Mouse (Mus musculus): ENCODE measurements around the gene Ctnnal1. TPM values are rescaled to one million over a fixed set of nuclear protein-coding genes. Genes with fewer than 3 reads are reported as not detected.
"Not testable (repeated sequence)": the region's sequence is repeated elsewhere in the genome, so short reads cannot be mapped to it uniquely, and the experiment has no call there.

Gene Ctnnal1
- 10 to 100 TPM in 1 of 2 experiments, 1 to 10 TPM in 1; 9.2 to 10.0 TPM for total RNA-seq (2021)
- long read RNA-seq, experiment 1, transcript Ctnnal1-201 (19 exons, 3,664 nt): major isoform, 20 of 21 reads
- long read RNA-seq, experiment 1, partial matches to known transcripts: 0 of 21 reads
- long read RNA-seq, experiment 1, other reads (novel, unspliced or antisense): 1 of 21 reads
- long read RNA-seq, experiment 2, transcript Ctnnal1-201 (19 exons, 3,664 nt): major isoform, 10 of 13 reads
- long read RNA-seq, experiment 2, partial matches to known transcripts: 1 of 13 reads
- long read RNA-seq, experiment 2, other reads (novel, unspliced or antisense): 2 of 13 reads

DNA sequence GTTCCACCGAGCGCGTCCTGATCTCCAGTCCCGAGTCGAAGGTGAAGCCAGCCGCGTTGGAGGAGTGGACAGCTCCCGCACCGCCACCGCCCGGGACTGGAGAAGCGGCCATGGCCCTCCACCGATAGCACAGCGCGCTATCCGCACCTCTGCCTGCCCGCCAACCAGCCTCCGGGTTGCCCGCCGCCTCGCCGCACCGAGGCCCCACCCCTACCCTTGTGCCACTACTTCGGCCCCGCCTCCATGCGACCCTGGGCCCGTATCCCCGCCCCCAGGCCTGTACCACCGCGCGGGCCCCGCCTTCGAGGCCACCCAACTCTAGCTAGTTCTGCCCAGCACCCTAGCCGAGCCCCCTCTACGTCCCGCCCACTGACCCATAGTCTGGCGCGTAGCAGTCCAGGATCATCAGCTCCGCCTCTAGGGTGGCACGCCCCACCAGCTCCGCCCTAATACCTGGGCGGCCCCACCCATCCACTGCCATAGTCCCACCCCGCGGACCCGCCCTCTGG lies at the start of gene Ctnnal1:
Gene Ctnnal1 (minus strand): TSS at position 186 of the 509 bp plus-strand sequence.
- peak; percentile 87 for DNase-seq (ENCODE audit: low spot score)

DNA sequence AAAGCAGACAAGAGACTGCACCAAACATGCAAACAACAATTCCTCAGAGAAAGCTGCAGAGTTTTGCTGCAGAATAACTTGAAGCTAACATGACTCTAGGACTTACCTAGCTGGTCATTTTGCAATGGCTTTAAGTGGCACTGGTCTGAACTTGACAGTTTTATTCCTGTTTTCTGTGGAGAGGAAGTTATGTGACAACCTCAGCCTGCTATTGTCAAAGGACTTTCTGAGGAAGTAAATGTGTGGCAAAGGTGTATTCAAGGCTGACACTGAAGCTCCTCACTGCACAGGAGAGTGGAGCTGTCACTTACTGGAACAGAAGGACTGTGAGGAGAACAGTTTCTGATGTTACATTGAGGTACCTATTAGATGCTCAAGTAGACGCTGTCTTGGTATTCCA lies 49.8 kb upstream of the Ctnnal1 start:
- DNase-seq (ENCODE audit: low spot score): no peak

GRCm38 (mm10) chr4:56914338-56914737 lies 49.4 kb upstream of the Ctnnal1 start:
- no peak for DNase-seq (ENCODE audit: low spot score)

GRCm38 (mm10) chr4:56912382-56913001 lies 47.5 kb upstream of the Ctnnal1 start:
- no peak for DNase-seq (ENCODE audit: low spot score)

GRCm38 (mm10) chr4:56909568-56909967 lies 44.6 kb upstream of the Ctnnal1 start:
- no peak for DNase-seq (ENCODE audit: low spot score)

DNA sequence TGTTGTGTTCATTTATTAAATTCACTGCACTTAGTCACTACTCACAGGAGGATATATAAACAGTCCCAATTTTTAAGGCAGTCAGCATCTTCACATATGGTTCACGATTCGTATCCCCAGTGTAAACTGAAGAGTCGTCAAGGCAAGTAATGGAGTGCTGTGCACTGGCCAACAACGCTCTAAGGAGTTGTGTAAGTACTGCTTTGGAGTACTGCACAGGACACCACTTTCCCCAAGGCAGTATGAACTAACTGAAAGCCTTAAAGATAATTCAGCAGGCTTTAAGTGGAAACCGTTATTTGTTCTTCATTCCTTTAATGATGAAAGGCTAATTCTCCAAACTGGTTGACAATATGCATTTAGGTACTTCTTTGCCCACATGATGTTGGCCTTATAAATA lies 42.7 kb upstream of the Ctnnal1 start:
- DNase-seq (ENCODE audit: low spot score): no peak

DNA sequence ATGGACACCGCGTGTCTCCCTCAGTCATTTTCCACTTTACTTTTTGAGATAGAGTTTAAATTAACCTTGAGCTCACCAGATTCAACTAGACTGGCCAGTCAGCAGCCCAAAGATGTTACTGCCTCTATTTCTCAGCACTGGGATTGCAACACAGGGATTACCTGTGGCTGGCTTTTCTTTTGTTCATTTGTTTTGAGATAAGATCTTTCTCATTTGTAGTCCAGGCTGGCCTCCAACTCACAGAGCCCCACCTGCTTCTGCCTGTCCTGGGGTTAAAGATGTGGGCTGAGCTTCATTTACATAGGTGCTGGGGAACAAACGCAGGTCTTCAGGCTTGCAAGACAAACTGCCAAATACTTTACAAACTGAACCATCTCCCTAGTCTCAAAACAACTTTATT lies 41.9 kb upstream of the Ctnnal1 start:
- no peak for DNase-seq (ENCODE audit: low spot score)

DNA sequence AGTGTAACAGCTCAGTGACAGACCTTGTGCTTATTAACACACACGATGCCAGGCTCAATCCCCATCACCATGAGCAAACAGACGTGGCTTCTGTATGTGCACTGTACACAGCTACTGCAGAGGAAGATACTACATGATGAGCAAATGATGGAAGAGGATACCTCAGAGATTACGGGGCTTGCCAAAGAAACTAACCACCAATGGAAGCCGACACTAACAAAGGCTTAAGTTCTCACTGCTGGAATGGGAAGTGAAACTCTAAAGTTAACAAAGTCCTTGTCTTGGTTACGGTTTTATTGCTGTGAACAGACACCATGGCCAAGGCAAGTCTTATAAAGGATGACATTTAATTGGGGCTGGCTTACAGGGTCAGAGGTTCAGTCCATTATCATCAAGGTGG lies 40.5 kb upstream of the Ctnnal1 start:
- no peak for DNase-seq (ENCODE audit: low spot score)

DNA sequence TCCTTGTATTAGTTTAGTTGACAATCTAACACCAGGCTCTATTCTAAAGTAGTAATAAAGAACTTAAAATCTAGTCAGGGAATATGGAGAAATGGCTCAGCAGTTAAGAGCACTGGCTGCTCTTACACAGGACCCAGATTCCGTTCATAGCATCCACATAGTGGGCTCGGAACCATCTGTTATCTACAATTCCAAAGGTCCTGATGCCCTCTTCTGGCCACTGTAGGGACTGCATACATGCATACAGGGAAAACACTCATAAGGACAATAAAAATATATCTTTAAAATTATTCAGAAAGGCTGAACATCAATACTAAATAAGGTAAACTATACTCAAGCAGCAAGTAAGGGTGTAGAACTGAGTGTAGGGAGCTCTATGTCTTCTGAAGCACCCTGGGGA lies 36.7 kb upstream of the Ctnnal1 start:
- DNase-seq (ENCODE audit: low spot score): no peak

DNA sequence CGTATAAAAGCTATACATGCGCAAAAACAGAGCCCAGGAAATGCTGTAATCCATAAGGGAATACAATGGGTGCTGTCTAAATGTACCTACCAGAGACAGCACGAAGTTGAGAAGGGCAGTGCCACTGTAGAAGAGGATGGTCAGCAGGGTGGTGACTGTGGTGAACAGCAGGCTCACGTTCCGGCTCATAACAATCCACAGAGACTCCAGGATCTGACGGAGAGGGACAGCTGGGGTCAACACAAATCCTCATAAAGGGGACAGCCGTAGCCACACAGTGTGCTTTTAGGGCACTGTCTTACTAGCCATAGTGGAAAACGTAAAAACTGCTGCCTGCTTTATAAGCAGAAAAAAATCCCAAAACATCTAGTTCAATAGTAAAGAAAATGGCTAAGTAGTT lies 34.2 kb upstream of the Ctnnal1 start:
- DNase-seq (ENCODE audit: low spot score): no peak

DNA sequence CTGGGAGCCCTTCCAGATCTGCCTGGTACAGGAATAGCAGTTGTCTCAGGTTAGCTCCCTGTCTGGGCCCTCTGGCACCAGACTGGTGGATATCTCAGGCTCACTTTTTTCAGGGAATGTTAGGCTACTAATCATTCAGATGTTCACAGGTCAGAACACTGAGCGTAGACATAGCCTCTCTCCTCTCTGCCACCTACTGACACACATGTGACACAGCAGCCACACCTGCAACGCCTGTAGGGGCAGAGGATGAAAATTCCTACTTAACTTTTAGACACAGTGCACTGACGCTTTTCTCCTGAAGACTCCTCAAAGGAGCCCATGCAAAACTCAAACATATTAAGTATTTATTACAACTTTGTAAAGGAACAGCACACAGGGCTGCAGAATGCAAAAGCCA lies 32.5 kb upstream of the Ctnnal1 start:
- DNase-seq (ENCODE audit: low spot score): no peak

- no peak for DNase-seq (ENCODE audit: low spot score)
These were observed 29.2 kb upstream of the Ctnnal1 start for GRCm38 (mm10) chr4:56894196-56894595.

DNA sequence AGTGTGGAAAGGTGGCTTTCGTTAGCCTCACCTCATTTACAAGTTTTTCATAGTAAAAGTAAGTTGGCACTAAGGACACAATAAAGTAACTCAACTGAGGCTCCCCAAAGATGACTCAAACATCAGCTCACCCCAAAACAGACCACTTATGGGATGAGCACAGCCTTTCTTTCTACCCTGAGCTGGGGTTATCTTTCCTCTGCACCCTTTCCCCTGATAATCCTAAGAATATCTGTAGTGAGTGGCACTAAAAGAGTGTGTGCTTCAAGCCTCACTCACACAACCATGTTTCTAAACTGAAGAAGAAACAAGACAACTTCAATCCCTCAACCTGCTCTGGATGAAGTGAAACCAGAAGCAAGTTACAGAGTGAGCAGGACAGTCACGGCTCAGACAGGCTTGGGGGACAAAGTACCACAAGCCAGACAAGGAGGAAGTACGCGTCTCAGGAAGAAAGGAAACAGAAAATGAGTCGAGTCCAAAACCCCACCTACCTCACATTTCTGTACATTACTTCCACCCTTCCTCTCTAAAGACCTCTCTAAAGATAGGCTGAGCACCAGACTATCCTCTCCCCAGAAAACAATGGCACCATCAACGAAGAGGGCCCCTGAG lies 27.6 kb upstream of the Ctnnal1 start:
- DNase-seq (ENCODE audit: low spot score): no peak

- no peak for DNase-seq (ENCODE audit: low spot score)
These were observed 23.5 kb upstream of the Ctnnal1 start for GRCm38 (mm10) chr4:56888483-56888882.

- DNase-seq (ENCODE audit: low spot score): no peak
These were observed 21.4 kb upstream of the Ctnnal1 start for GRCm38 (mm10) chr4:56886286-56886979.

DNA sequence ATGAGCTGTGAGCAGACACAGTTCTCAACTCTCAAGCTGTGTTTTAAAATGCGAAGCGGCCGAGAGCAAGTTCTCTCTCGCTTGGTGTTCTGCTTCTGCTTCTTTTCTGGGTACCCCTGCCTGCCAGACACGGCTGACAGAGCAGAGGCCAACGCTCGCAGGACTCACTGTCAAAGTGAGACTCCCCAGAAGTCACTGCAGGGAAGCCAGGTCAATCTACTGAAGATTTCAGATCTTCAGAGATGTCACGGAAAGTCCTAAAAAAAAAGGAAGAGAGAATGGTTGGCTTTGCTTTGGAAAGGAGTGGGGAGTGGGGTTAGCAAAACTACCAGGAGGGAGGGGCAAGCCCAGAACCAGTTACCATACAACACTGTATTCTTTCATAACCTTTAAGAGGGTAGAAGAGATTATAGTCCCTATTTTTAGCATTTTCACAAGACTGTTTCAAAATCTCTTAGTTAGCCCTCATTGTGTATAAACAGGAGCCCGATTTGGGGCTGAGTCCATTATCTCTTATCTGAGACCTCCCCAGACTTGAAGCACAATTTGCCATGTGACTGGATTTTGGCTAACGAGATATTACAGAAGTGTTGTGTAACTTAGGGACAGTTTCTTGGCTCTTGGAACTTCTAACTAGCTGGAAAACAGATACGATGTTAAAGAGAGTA lies 15.2 kb upstream of the Ctnnal1 start:
- DNase-seq (ENCODE audit: low spot score): no peak

DNA sequence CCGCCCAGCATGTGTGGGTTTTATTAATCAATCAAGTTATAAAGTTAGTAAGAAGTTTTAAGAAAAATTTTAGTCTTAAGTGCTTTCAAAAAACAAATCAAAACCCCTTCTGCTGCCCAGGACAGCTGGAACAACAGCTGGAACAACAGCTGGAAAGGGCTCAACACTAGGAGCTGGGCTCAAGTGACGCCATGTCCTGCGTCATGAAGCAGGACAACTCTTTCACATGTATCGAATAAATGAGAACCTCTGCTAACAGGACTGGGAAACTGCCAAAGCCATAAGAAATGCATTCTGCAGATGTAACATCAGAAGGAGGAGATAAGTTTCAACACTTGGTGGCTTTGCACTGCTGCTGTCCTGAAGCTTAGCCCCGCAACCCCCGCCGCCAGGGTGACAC lies 14.0 kb upstream of the Ctnnal1 start:
- no peak for DNase-seq (ENCODE audit: low spot score)

- not testable (repeated sequence) for DNase-seq (ENCODE audit: low spot score)
These were observed 5.6 kb upstream of the Ctnnal1 start for GRCm38 (mm10) chr4:56870541-56870940.

DNA sequence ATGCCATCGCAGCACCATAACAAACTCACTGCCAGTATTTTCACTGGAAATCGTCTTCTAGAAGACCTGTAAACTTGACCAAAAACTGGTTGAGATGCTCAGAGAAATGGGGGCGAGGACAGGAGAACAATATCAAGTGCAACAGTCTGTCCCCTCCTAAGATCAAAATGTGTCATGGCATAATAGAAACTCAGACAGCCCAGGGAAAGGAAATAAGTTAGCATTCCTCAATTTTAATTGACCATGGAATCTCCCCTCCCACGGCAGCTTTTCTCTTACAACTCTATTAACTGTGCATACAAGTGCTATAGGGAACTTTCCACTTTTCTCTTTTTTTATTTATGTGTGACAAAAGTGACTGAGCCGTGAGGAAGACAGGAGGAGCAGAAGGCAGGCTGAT lies 2.8 kb upstream of the Ctnnal1 start:
- DNase-seq (ENCODE audit: low spot score): no peak

GRCm38 (mm10) chr4:56865971-56866370 lies 983 bp upstream of the Ctnnal1 start:
- DNase-seq (ENCODE audit: low spot score): peak; percentile 60

- no peak for DNase-seq (ENCODE audit: low spot score)
These were observed 479 bp downstream of the Ctnnal1 start for GRCm38 (mm10) chr4:56864417-56865001.

Data from gastrocnemius, adult 18-20 months (tissue).